Mouse (Mus musculus) heart, adult 2 months (tissue): ENCODE data around the gene Lypd4. TPM values are rescaled to one million over a fixed set of nuclear protein-coding genes. Genes with fewer than 3 reads are reported as not detected.

Experiments
- DNase-seq, 2 experiments: peaks; one replicate each; pipeline ENCODE4 v3.0.0; 2021
- H3K27ac ChIP-seq: fragments of 200-600 bp; 2 replicates; pipeline ENCODE4 v1.8.1; 2022
- H3K27me3 ChIP-seq: fragments of 200-500 bp; 2 replicates; pipeline ENCODE4 v1.6.1; 2012; ENCODE audit warnings: mild to moderate bottlenecking, low read length, inconsistent platforms, mixed read lengths; ENCODE audit not compliant: control insufficient read depth, insufficient read depth
- H3K36me3 ChIP-seq: fragments of 200-500 bp; 2 replicates; pipeline ENCODE4 v1.6.1; 2012; ENCODE audit warnings: low read length, inconsistent platforms; ENCODE audit not compliant: control insufficient read depth, insufficient read depth
- H3K4me1 ChIP-seq: fragments of 200-500 bp; 2 replicates; pipeline ENCODE4 v1.6.1; 2011; ENCODE audit warnings: low read length; ENCODE audit not compliant: control insufficient read depth, insufficient read depth
- H3K4me3 ChIP-seq: fragments of 200-600 bp; 2 replicates; pipeline ENCODE4 v1.8.1; 2022
- H3K79me2 ChIP-seq: fragments of 200-500 bp; replicated peaks from 2 replicates; pipeline ENCODE4 v1.6.1; 2012; ENCODE audit warnings: mild to moderate bottlenecking, inconsistent platforms, low read length, moderate library complexity, mixed read lengths; ENCODE audit not compliant: control insufficient read depth, insufficient read depth
- H3K9ac ChIP-seq: fragments of 200-500 bp; 2 replicates; pipeline ENCODE4 v1.6.1; 2012; ENCODE audit warnings: low read depth, mild to moderate bottlenecking, control low read depth, inconsistent platforms, low read length, mixed read lengths
- CTCF ChIP-seq: fragments of 200-600 bp; IDR thresholded peaks from 2 replicates; pipeline ENCODE4 v1.8.1; 2022; ENCODE audit warnings: antibody characterized with exemption, mild to moderate bottlenecking, moderate library complexity
- EP300 ChIP-seq: fragments of 200-500 bp; IDR thresholded peaks from 2 replicates; pipeline ENCODE4 v1.6.1; 2011; ENCODE audit warnings: low read depth, low read length, control low read depth; ENCODE audit not compliant: insufficient read depth
- POLR2A ChIP-seq: fragments of 200-500 bp; IDR thresholded peaks from 2 replicates; pipeline ENCODE4 v1.6.1; 2011; ENCODE audit warnings: mild to moderate bottlenecking, low read depth, low read length, control low read depth; ENCODE audit not compliant: insufficient read depth
- WGBS: fragments of 180-500 bp; shearing (Covaris S2); methylation state at CpG from one replicate; pipeline ENCODE4 v1.1.7; 2018; 5-methylcytosine and 5-hydroxymethylcytosine counted together
- intact Hi-C: fragments of 180-260 bp; cut with DNase I; formaldehyde crosslinking; loops from one replicate; pipeline ENCODE4 v1.15.1; 2025
- polyA plus RNA-seq: library from polyadenylated mRNA; depleted of rRNA; stranded (reverse); fragments of >200 nt; gene quantifications from 2 replicates; pipeline ENCODE4 v1.2.3, GENCODE M21; 2012
- total RNA-seq, 2 experiments: library from RNA; stranded (reverse); gene quantifications; 2 replicates each; pipeline ENCODE4 v1.2.3; 2021

Lypd4 gene
- total and polyA plus RNA-seq, 3 experiments = 0.53 TPM; not detected in 2

GRCm38 (mm10) chr7:24891241-24892124 is 21.7 kb upstream of the Lypd4 start:
- WGBS = 75% methylated on average over 3 of the region's 3 CpGs
- DNase-seq = no peak
- intact Hi-C loops = no loop called here
- no peak for TF ChIP-seq CTCF
- TF ChIP-seq POLR2A = no peak
- no peak for TF ChIP-seq EP300
- Histone ChIP-seq H3K36me3 (peaks cover 2% of the 10 kb centered on the region), H3K27me3 (no peaks in the 10 kb centered on the region), H3K9ac (no peak overlapping the region), H3K27ac (no peak overlapping the region), H3K4me1 (no peaks in the 10 kb centered on the region), H3K79me2 (no peaks in the 10 kb centered on the region), H3K4me3 (no peak overlapping the region)

DNA sequence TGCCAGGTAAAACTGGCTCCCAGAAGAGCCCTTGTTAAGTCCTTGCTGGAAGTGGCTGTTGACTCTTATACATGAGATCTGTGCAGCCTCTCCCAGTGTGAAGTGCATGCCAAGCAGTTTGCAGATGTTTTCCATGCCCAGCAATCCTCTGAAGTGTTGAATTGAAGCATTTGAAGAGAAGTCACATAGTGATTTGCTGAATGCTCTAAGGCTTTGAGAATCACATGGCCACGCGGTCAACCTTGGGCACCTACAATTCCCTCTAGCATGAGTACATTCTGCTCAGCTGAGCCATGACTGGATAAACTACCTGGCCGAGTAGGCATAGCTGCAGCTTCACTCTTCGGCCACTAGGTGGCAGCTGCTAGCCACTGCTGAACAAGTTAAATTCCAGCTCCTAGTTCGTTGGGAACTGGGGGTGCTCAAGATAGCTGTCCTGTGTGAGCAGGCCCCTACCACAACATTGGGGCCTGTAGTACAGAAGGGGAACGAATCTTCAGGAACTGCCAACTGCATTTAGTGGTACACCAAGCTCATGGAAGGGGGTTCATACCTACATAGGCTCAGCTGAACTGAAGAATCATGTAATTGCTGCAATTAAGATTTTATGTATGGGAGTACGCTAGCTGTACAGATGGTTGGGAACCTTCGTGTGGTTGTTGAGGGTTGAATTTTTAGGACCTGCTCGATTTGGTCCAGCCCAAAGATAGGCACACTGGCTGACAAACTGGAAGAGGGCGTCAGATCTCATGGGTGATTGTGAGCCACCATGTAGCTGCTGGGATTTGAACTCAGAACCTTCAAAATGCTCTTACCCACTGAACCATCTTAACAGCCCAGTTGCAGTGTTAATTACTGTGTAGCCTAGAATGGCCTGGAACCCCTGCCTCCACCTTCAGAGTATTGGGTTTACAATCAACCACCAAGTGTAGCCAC is 20.8 kb upstream of the Lypd4 start:
- Histone ChIP-seq H3K79me2 (peaks cover 2% of the 10 kb centered on the region; the same call in 1 of the 2 replicates), H3K27ac (no peak overlapping the region), H3K9ac (no peak overlapping the region), H3K4me1 (peaks cover 2% of the 10 kb centered on the region), H3K27me3 (no peaks in the 10 kb centered on the region), H3K4me3 (no peak overlapping the region), H3K36me3 (peaks cover 9% of the 10 kb centered on the region)
- WGBS = 31% methylated on average over 10 of the region's 10 CpGs
- peak; percentile 70 to 77 for DNase-seq
- intact Hi-C loops = loop anchor here (1.0 kb wide), 3 partner anchors 14 to 75 kb away; no protein-coding TSS in a partner anchor
- TF ChIP-seq EP300 (peak; percentile 95), POLR2A (peak; percentile 33; the same call in 1 of the 2 replicates), CTCF (no peak)

DNA sequence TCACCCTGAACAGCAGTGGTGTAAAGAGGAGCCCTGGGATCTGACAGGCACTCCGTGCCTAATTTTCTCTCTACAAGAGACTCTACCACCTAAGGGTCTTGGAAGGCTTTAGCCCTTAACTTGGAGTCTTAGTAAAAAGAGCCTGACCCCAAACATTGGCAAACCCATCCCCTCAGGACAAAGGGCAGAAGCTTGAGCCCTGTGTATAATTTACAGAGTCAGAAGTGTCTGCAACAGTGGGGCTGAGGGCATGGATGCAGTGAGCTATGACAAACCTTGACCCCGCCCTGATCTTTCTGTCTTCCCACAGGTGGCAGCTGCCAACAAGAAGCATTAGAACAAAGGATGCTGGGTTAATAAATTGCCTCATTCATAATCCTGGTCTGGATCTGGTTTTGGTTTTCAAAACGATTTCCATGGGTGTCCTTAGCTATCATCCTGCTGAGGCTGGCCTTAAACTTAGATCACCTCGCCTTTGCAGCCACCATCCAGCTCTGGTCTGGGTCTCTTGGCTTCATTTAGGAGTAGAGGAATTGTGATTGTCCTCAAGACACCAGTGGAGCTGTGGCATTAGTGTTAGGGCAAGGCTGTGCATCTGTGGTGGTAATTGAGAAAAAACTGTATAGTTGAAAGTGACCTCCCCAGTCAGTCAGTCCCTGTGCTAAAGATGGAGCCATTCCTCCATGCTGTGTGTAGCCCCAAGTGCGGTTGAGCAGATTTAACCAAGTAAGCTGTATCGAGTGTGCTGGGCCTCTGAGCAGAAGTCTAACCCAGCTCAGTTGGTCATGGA is 19.9 kb upstream of the Lypd4 start:
- H3K9ac ChIP-seq = no peak overlapping the region
- DNase-seq = no peak
- peaks cover 11% of the 10 kb centered on the region for H3K36me3 ChIP-seq
- H3K4me1 ChIP-seq = peaks cover 4% of the 10 kb centered on the region
- H3K4me3 ChIP-seq = no peak overlapping the region
- intact Hi-C loops = loop anchor here (1.0 to 10.0 kb wide), 6 partner anchors 15 to 572 kb away; partner anchors contain the start of genes Gsk3a and Zfp94
- H3K79me2 ChIP-seq = peaks cover 5% of the 10 kb centered on the region
- WGBS = 77% methylated on average over 6 of the region's 6 CpGs
- TF ChIP-seq EP300 = no peak
- no peak for TF ChIP-seq CTCF
- no peak for TF ChIP-seq POLR2A
- H3K27me3 ChIP-seq = no peaks in the 10 kb centered on the region
- H3K27ac ChIP-seq = no peak overlapping the region

DNA sequence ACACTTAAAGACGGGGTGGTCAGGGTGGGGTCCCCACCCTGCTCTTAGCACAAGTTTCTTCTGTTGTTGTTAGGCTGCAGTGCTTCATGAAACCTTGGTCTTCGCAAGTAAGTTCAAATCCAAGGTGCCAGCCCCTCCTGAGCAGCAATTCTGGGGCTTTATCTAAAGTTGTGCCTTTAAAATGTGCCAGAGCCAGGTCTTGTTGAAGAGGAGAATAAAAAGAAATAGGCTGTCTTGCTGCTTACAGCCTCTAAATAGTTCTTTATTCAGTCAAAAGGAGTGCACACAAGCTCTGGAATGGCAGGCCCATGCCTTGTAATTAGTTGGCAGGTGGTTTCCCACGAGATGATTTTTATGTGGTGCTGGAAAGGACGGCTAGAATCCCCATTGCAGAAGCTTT is 17.4 kb upstream of the Lypd4 start:
- TF ChIP-seq CTCF (no peak), POLR2A (no peak), EP300 (no peak)
- no peak for DNase-seq

GRCm38 (mm10) chr7:24886308-24886633 is 16.5 kb upstream of the Lypd4 start:
- DNase-seq = no peak
- no peak overlapping the region for H3K27ac ChIP-seq
- peaks cover 5% of the 10 kb centered on the region for H3K79me2 ChIP-seq
- TF ChIP-seq POLR2A (no peak), EP300 (no peak), CTCF (no peak)
- H3K27me3 ChIP-seq = no peaks in the 10 kb centered on the region
- H3K4me1 ChIP-seq = peaks cover 4% of the 10 kb centered on the region
- peaks cover 11% of the 10 kb centered on the region for H3K36me3 ChIP-seq
- peak overlapping the region; percentile 14; the same call in 1 of the 2 replicates for H3K9ac ChIP-seq
- WGBS = 36% methylated on average over 4 of the region's 4 CpGs
- no peak overlapping the region for H3K4me3 ChIP-seq
- intact Hi-C loops = loop anchor here (5.0 to 10.0 kb wide), 3 partner anchors 191 to 569 kb away; partner anchors contain the start of genes Gsk3a and Zfp94

More for the DNA sequence above, 17.4 kb upstream of the Lypd4 start:
- 59% methylated on average over 4 of the region's 4 CpGs for WGBS
- peaks cover 4% of the 10 kb centered on the region for H3K4me1 ChIP-seq
- intact Hi-C loops = loop anchor here (5.0 to 10.0 kb wide), 3 partner anchors 190 to 570 kb away; partner anchors contain the start of genes Gsk3a and Zfp94
- H3K36me3 ChIP-seq = peaks cover 11% of the 10 kb centered on the region
- no peaks in the 10 kb centered on the region for H3K27me3 ChIP-seq
- peaks cover 5% of the 10 kb centered on the region for H3K79me2 ChIP-seq
- no peak overlapping the region for H3K4me3 ChIP-seq
- H3K27ac ChIP-seq = no peak overlapping the region
- no peak overlapping the region for H3K9ac ChIP-seq
